In genomic region chr7:66127951-66128645, GRCm38 (mm10) we compare ENCODE assay signal across 11 mouse cellular contexts. TPM values are rescaled to one million over a fixed set of nuclear protein-coding genes. Genes with fewer than 3 reads are reported as not detected.
DNase-seq lines count a peak whose midpoint lies in the region; ATAC-seq and TF ChIP-seq lines count a peak whose summit lies in the region.
"Had no signal": no experiment of that assay in that cellular context is flagged by ENCODE, and none has a peak within 500 bp of the region (broad histone marks: within the 10 kb centered on the region; RNA-seq: fewer than 3 reads in every experiment).

No protein-coding gene starts in this region.

- no peak for DNase-seq in kidney, postnatal 0 days (ENCODE audit: low spot score)
- DNase-seq in kidney, adult 11 months = no peak
- DNase-seq in midbrain, postnatal 0 days (ENCODE audit: low spot score) = peak; percentile 48
- DNase-seq in layer of hippocampus, postnatal 14 days (ENCODE audit: low spot score in 2 of 2) = no peak
- no peak for DNase-seq in kidney, adult 2 months
- no peak for DNase-seq in right cerebral cortex, postnatal 36 days (ENCODE audit: low spot score in 2 of 2)
- DNase-seq: cerebellum, adult 9-10 months; lung, embryonic 14.5 days had no signal

- WGBS in kidney, postnatal 0 days = 77% methylated on average over 4 of the region's 4 CpGs
- 66% methylated on average over 4 of the region's 4 CpGs for WGBS in embryonic facial prominence, embryonic 15.5 days
- 37% methylated on average over 4 of the region's 4 CpGs for WGBS in hindbrain, embryonic 13.5 days
- 35% methylated on average over 4 of the region's 4 CpGs for WGBS in midbrain, postnatal 0 days
- WGBS in kidney, adult 2 months = 77% methylated on average over 4 of the region's 4 CpGs

- peak; percentile 21; the same call in 1 of the 2 replicates for TF ChIP-seq CTCF in kidney, postnatal 0 days (IDR thresholded peaks at IDR 0.05; ENCODE audit: low read depth)
- peak; percentile 43; the same call in 1 of the 2 replicates for TF ChIP-seq CTCF in midbrain, postnatal 0 days (IDR thresholded peaks at IDR 0.05)
- no peak for TF ChIP-seq CTCF in kidney, adult 2 months (conservative IDR thresholded peaks at IDR 0.05; ENCODE audit: insufficient read depth, insufficient read length, low read depth, low read length)

- H3K4me3 ChIP-seq in kidney, postnatal 0 days (replicated peaks; ENCODE audit: low read depth, low read length) = no peak overlapping the region
- no peak overlapping the region for H3K4me3 ChIP-seq in embryonic facial prominence, embryonic 15.5 days (replicated peaks)
- H3K4me3 ChIP-seq in hindbrain, embryonic 13.5 days = no peak overlapping the region
- H3K4me3 ChIP-seq in midbrain, postnatal 0 days (ENCODE audit: low read depth, low read length) = no peak overlapping the region
- H3K4me3 ChIP-seq in kidney, adult 2 months (ENCODE audit: insufficient read depth, low read depth, low read length) = no peak overlapping the region

- no peak for ATAC-seq in kidney, postnatal 0 days (replicated peaks; ENCODE audit: low FRiP score, low read depth)
- no peak for ATAC-seq in embryonic facial prominence, embryonic 15.5 days (ENCODE audit: insufficient number of reproducible peaks, low FRiP score, low TSS enrichment, low read depth)
- ATAC-seq in hindbrain, embryonic 13.5 days (ENCODE audit: low FRiP score) = no peak
- ATAC-seq in midbrain, postnatal 0 days (ENCODE audit: low FRiP score) = no peak
- ATAC-seq: CD4-positive, CD25-positive, alpha-beta regulatory T cell, adult 4 months had no signal

- peaks cover 16% of the 10 kb centered on the region; the same call in 1 of the 2 replicates for H3K36me3 ChIP-seq in kidney, postnatal 0 days (ENCODE audit: insufficient read depth, low read length)
- H3K36me3 ChIP-seq in embryonic facial prominence, embryonic 15.5 days = peaks cover 29% of the 10 kb centered on the region
- H3K36me3 ChIP-seq in hindbrain, embryonic 13.5 days = peaks cover 31% of the 10 kb centered on the region
- peaks cover 9% of the 10 kb centered on the region; the same call in 1 of the 2 replicates for H3K36me3 ChIP-seq in midbrain, postnatal 0 days (ENCODE audit: insufficient read depth, low read length)
- no peaks in the 10 kb centered on the region for H3K36me3 ChIP-seq in kidney, adult 2 months (ENCODE audit: control insufficient read depth, insufficient read depth, low read length)

- no peak overlapping the region for H3K9ac ChIP-seq in kidney, postnatal 0 days (ENCODE audit: low read depth, low read length)
- no peak overlapping the region for H3K9ac ChIP-seq in embryonic facial prominence, embryonic 15.5 days
- no peak overlapping the region for H3K9ac ChIP-seq in hindbrain, embryonic 13.5 days
- no peak overlapping the region for H3K9ac ChIP-seq in midbrain, postnatal 0 days (replicated peaks; ENCODE audit: low read length, poor library complexity, severe bottlenecking)
- H3K9ac ChIP-seq: lung, embryonic 14.5 days had no signal

- H3K4me2 ChIP-seq in kidney, postnatal 0 days (ENCODE audit: low read length) = no peak overlapping the region
- H3K4me2 ChIP-seq in embryonic facial prominence, embryonic 15.5 days (replicated peaks) = no peak overlapping the region
- no peak overlapping the region for H3K4me2 ChIP-seq in hindbrain, embryonic 13.5 days
- no peak overlapping the region for H3K4me2 ChIP-seq in midbrain, postnatal 0 days (ENCODE audit: low read depth, low read length, poor library complexity, severe bottlenecking)
- H3K4me2 ChIP-seq: lung, embryonic 14.5 days had no signal

- no peaks in the 10 kb centered on the region for H3K27me3 ChIP-seq in kidney, postnatal 0 days (ENCODE audit: insufficient read depth, low read length)
- H3K27me3 ChIP-seq in embryonic facial prominence, embryonic 15.5 days = no peaks in the 10 kb centered on the region
- no peaks in the 10 kb centered on the region for H3K27me3 ChIP-seq in hindbrain, embryonic 13.5 days
- no peaks in the 10 kb centered on the region for H3K27me3 ChIP-seq in midbrain, postnatal 0 days (ENCODE audit: insufficient read depth, low read length)
- no peaks in the 10 kb centered on the region for H3K27me3 ChIP-seq in kidney, adult 2 months (replicated peaks; ENCODE audit: control insufficient read depth, insufficient read depth, low read length)

- no peak overlapping the region for H3K27ac ChIP-seq in kidney, postnatal 0 days
- H3K27ac ChIP-seq in embryonic facial prominence, embryonic 15.5 days (replicated peaks) = 0 out of 2 replicates have a peak overlapping the region, but pooled peaks have one; percentile 34
- peak overlapping the region; percentile 40 for H3K27ac ChIP-seq in hindbrain, embryonic 13.5 days
- H3K27ac ChIP-seq in midbrain, postnatal 0 days (ENCODE audit: low read depth, low read length) = no peak overlapping the region
- H3K27ac ChIP-seq in kidney, adult 2 months (ENCODE audit: insufficient read depth, low read depth, low read length) = no peak overlapping the region

- H3K4me1 ChIP-seq in kidney, postnatal 0 days (replicated peaks; ENCODE audit: insufficient read depth, low read length) = no peaks in the 10 kb centered on the region
- H3K4me1 ChIP-seq in embryonic facial prominence, embryonic 15.5 days = peaks cover 23% of the 10 kb centered on the region
- H3K4me1 ChIP-seq in hindbrain, embryonic 13.5 days (replicated peaks) = peaks cover 19% of the 10 kb centered on the region
- 0 out of 2 replicates have a peak, but pooled peaks cover 6% of the 10 kb centered on the region for H3K4me1 ChIP-seq in midbrain, postnatal 0 days (ENCODE audit: insufficient read depth, low read length)
- H3K4me1 ChIP-seq in kidney, adult 2 months (ENCODE audit: control insufficient read depth, insufficient read depth, low read length) = 0 out of 2 replicates have a peak, but pooled peaks cover 6% of the 10 kb centered on the region

- no peaks in the 10 kb centered on the region for H3K9me3 ChIP-seq in kidney, postnatal 0 days (replicated peaks; ENCODE audit: low read length)
- H3K9me3 ChIP-seq in embryonic facial prominence, embryonic 15.5 days (replicated peaks) = no peaks in the 10 kb centered on the region
- no peaks in the 10 kb centered on the region for H3K9me3 ChIP-seq in hindbrain, embryonic 13.5 days
- H3K9me3 ChIP-seq in midbrain, postnatal 0 days (ENCODE audit: low read length) = no peaks in the 10 kb centered on the region

- no peak for TF ChIP-seq POLR2A in kidney, adult 2 months (IDR thresholded peaks at IDR 0.05; ENCODE audit: low read depth, low read length)

RNA-seq across cellular contexts. Expression of gene Chsy1, which starts 18.8 kb away (rescaled TPM):
- polyA plus RNA-seq in kidney, postnatal 0 days (2015; fragmentation: Nextera tagmentation; extraction: Ambion mirVana) = 12.0 and 12.2 TPM in 2 replicates
- polyA plus RNA-seq in embryonic facial prominence, embryonic 15.5 days (2015; fragmentation: Nextera tagmentation; extraction: Ambion mirVana) = 16.1 and 18.0 TPM in 2 replicates
- polyA plus RNA-seq in hindbrain, embryonic 13.5 days (2015; fragmentation: Nextera tagmentation; extraction: Ambion mirVana) = 12.5 and 13.1 TPM in 2 replicates
- 38.9 and 40.3 TPM in 2 replicates for total RNA-seq in midbrain, postnatal 0 days (2014; rRNA removed)
- polyA plus RNA-seq in midbrain, postnatal 0 days (2015; fragmentation: Nextera tagmentation; extraction: Ambion mirVana) = 6.8 and 7.2 TPM in 2 replicates
- total RNA-seq in layer of hippocampus, postnatal 14 days (2021) = 10 to 100 TPM; 20.4 to 20.5 TPM
- 5.4 and 6.4 TPM in 2 replicates for polyA plus RNA-seq in kidney, adult 2 months (2012; rRNA removed)

RNA-seq across cellular contexts. Expression of gene Selenos, which starts 48.6 kb away (rescaled TPM):
- polyA plus RNA-seq in kidney, postnatal 0 days (2015; fragmentation: Nextera tagmentation; extraction: Ambion mirVana) = 140 and 145 TPM in 2 replicates
- 133 and 142 TPM in 2 replicates for polyA plus RNA-seq in embryonic facial prominence, embryonic 15.5 days (2015; fragmentation: Nextera tagmentation; extraction: Ambion mirVana)
- 84.5 and 87.0 TPM in 2 replicates for polyA plus RNA-seq in hindbrain, embryonic 13.5 days (2015; fragmentation: Nextera tagmentation; extraction: Ambion mirVana)
- 24.1 and 46.7 TPM in 2 replicates for total RNA-seq in midbrain, postnatal 0 days (2014; rRNA removed)
- 116 and 125 TPM in 2 replicates for polyA plus RNA-seq in midbrain, postnatal 0 days (2015; fragmentation: Nextera tagmentation; extraction: Ambion mirVana)
- 10 to 100 TPM; 55.5 to 59.8 TPM for total RNA-seq in layer of hippocampus, postnatal 14 days (2021)
- 77.2 and 84.6 TPM in 2 replicates for polyA plus RNA-seq in kidney, adult 2 months (2012; rRNA removed)

Comparison
In these comparisons a context has a peak if more than half of its experiments do, and no peak if none do; other contexts are left out.
1. H3K27ac ChIP-seq: peak in embryonic facial prominence, embryonic 15.5 days (single experiment) and hindbrain, embryonic 13.5 days (single experiment); none in kidney, postnatal 0 days (single experiment), midbrain, postnatal 0 days (single experiment) and kidney, adult 2 months (single experiment).